Mouse (Mus musculus): Measurements from ENCODE around the gene Vsig2. TPM values are rescaled to one million over a fixed set of nuclear protein-coding genes. Genes with fewer than 3 reads are reported as not detected.

Gene Vsig2
- polyA plus RNA-seq, 1 experiment = 0.18 TPM

GRCm38 (mm10) chr9:37544447-37545165 is 5.6 kb downstream of the Vsig2 start:
- Histone ChIP-seq H3K79me3 (ENCODE audit: low read depth) (no peaks in the 10 kb centered on the region), H3ac (ENCODE audit: control insufficient read depth, insufficient read length, low read depth) (no peak overlapping the region), H3K27me3 (ENCODE audit: control insufficient read depth, insufficient read depth, insufficient read length) (no peaks in the 10 kb centered on the region), H3K79me2 (ENCODE audit: control insufficient read depth, insufficient read depth) (no peaks in the 10 kb centered on the region), H3K4me3 (ENCODE audit: insufficient read depth, poor library complexity, severe bottlenecking) (no peak overlapping the region), H3K36me3 (ENCODE audit: control insufficient read depth, insufficient read depth) (no peaks in the 10 kb centered on the region)
- no peak for TF ChIP-seq FOSL1 (IDR thresholded peaks at IDR 0.05; ENCODE audit: insufficient read depth, low read length, poor library complexity, severe bottlenecking)
- TF ChIP-seq CEBPB (IDR thresholded peaks at IDR 0.05; ENCODE audit: low read depth) = no peak
- TF ChIP-seq CTCF (IDR thresholded peaks at IDR 0.05; ENCODE audit: control insufficient read depth, insufficient read depth, insufficient read length) = no peak

- Histone ChIP-seq H3K27me3 (ENCODE audit: control insufficient read depth, insufficient read depth, insufficient read length) (no peaks in the 10 kb centered on the region), H3K4me3 (ENCODE audit: insufficient read depth, poor library complexity, severe bottlenecking) (no peak overlapping the region)
- TF ChIP-seq CEBPB (IDR thresholded peaks at IDR 0.05; ENCODE audit: low read depth) = no peak
These were observed 6.1 kb downstream of the Vsig2 start for GRCm38 (mm10) chr9:37545166-37545610.

GRCm38 (mm10) chr9:37545847-37546452 is 6.9 kb downstream of the Vsig2 start:
- H3K4me3 ChIP-seq (ENCODE audit: insufficient read depth, poor library complexity, severe bottlenecking) = no peak overlapping the region

More at GRCm38 (mm10) chr9:37545166-37545610, 6.1 kb downstream of the Vsig2 start:
- Histone ChIP-seq H3ac (ENCODE audit: control insufficient read depth, insufficient read length, low read depth) (no peak overlapping the region), H3K79me2 (ENCODE audit: control insufficient read depth, insufficient read depth) (no peaks in the 10 kb centered on the region), H3K36me3 (ENCODE audit: control insufficient read depth, insufficient read depth) (no peaks in the 10 kb centered on the region), H3K79me3 (ENCODE audit: low read depth) (no peaks in the 10 kb centered on the region)

GRCm38 (mm10) chr9:37546889-37547288 is 7.8 kb downstream of the Vsig2 start:
- no peaks in the 10 kb centered on the region for H3K79me3 ChIP-seq (ENCODE audit: low read depth)
- H3K27me3 ChIP-seq (ENCODE audit: control insufficient read depth, insufficient read depth, insufficient read length) = peaks cover 7% of the 10 kb centered on the region
- H3K36me3 ChIP-seq (ENCODE audit: control insufficient read depth, insufficient read depth) = no peaks in the 10 kb centered on the region
- no peaks in the 10 kb centered on the region for H3K79me2 ChIP-seq (ENCODE audit: control insufficient read depth, insufficient read depth)
- TF ChIP-seq FOSL1 (IDR thresholded peaks at IDR 0.05; ENCODE audit: insufficient read depth, low read length, poor library complexity, severe bottlenecking) (no peak), CTCF (IDR thresholded peaks at IDR 0.05; ENCODE audit: control insufficient read depth, insufficient read depth, insufficient read length) (no peak), CEBPB (IDR thresholded peaks at IDR 0.05; ENCODE audit: low read depth) (no peak), MYOG (IDR thresholded peaks at IDR 0.05; ENCODE audit: control insufficient read depth, extremely low read depth, insufficient read length) (no peak)
- H3K4me3 ChIP-seq (ENCODE audit: insufficient read depth, poor library complexity, severe bottlenecking) = no peak overlapping the region
- H3ac ChIP-seq (ENCODE audit: control insufficient read depth, insufficient read length, low read depth) = no peak overlapping the region

More at GRCm38 (mm10) chr9:37545847-37546452, 6.9 kb downstream of the Vsig2 start:
- Histone ChIP-seq H3K36me3 (ENCODE audit: control insufficient read depth, insufficient read depth) (no peaks in the 10 kb centered on the region), H3ac (ENCODE audit: control insufficient read depth, insufficient read length, low read depth) (no peak overlapping the region), H3K79me3 (ENCODE audit: low read depth) (no peaks in the 10 kb centered on the region), H3K79me2 (ENCODE audit: control insufficient read depth, insufficient read depth) (no peaks in the 10 kb centered on the region), H3K27me3 (ENCODE audit: control insufficient read depth, insufficient read depth, insufficient read length) (no peaks in the 10 kb centered on the region)
- TF ChIP-seq CTCF (IDR thresholded peaks at IDR 0.05; ENCODE audit: control insufficient read depth, insufficient read depth, insufficient read length) = no peak
- no peak for TF ChIP-seq FOSL1 (IDR thresholded peaks at IDR 0.05; ENCODE audit: insufficient read depth, low read length, poor library complexity, severe bottlenecking)
- TF ChIP-seq MYOG (IDR thresholded peaks at IDR 0.05; ENCODE audit: control insufficient read depth, extremely low read depth, insufficient read length) = no peak
- TF ChIP-seq CEBPB (IDR thresholded peaks at IDR 0.05; ENCODE audit: low read depth) = no peak
- TF ChIP-seq USF1 (IDR thresholded peaks at IDR 0.05; ENCODE audit: low read depth) = no peak
- no peak for TF ChIP-seq MYOD1 (IDR thresholded peaks at IDR 0.05; ENCODE audit: control insufficient read depth, insufficient read length, low read depth)
- TF ChIP-seq MAX (IDR thresholded peaks at IDR 0.05) = no peak

GRCm38 (mm10) chr9:37550435-37550834 is 11.4 kb downstream of the Vsig2 start:
- Histone ChIP-seq H3K79me3 (ENCODE audit: low read depth) (no peaks in the 10 kb centered on the region), H3K4me3 (ENCODE audit: insufficient read depth, poor library complexity, severe bottlenecking) (no peak overlapping the region), H3K36me3 (ENCODE audit: control insufficient read depth, insufficient read depth) (no peaks in the 10 kb centered on the region), H3K27me3 (ENCODE audit: control insufficient read depth, insufficient read depth, insufficient read length) (peaks cover 8% of the 10 kb centered on the region), H3ac (ENCODE audit: control insufficient read depth, insufficient read length, low read depth) (no peak overlapping the region), H3K79me2 (ENCODE audit: control insufficient read depth, insufficient read depth) (no peaks in the 10 kb centered on the region)
- no peak for TF ChIP-seq MYOD1 (IDR thresholded peaks at IDR 0.05; ENCODE audit: control insufficient read depth, insufficient read length, low read depth)
- no peak for TF ChIP-seq MAX (IDR thresholded peaks at IDR 0.05)
- no peak for TF ChIP-seq CEBPB (IDR thresholded peaks at IDR 0.05; ENCODE audit: low read depth)
- TF ChIP-seq FOSL1 (IDR thresholded peaks at IDR 0.05; ENCODE audit: insufficient read depth, low read length, poor library complexity, severe bottlenecking) = no peak
- TF ChIP-seq MYOG (IDR thresholded peaks at IDR 0.05; ENCODE audit: control insufficient read depth, extremely low read depth, insufficient read length) = no peak
- no peak for TF ChIP-seq USF1 (IDR thresholded peaks at IDR 0.05; ENCODE audit: low read depth)
- no peak for TF ChIP-seq CTCF (IDR thresholded peaks at IDR 0.05; ENCODE audit: control insufficient read depth, insufficient read depth, insufficient read length)

Measured in C2C12 (cell line).